Comparison of ENCODE assay signal across 15 mouse cellular contexts in genomic region chr6:99193697-99194096, GRCm38 (mm10).
DNase-seq lines count a peak whose midpoint lies in the region; ATAC-seq lines count a peak whose summit lies in the region.
"Had no signal": no experiment of that assay in that cellular context is flagged by ENCODE, and none has a peak within 500 bp of the region (broad histone marks: within the 10 kb centered on the region; RNA-seq: fewer than 3 reads in every experiment).

No protein-coding gene starts in this region.

- H3K27me3 ChIP-seq in midbrain, embryonic 14.5 days (ENCODE audit: control insufficient read depth, insufficient read depth, low read length), result no peaks in the 10 kb centered on the region
- no peaks in the 10 kb centered on the region for H3K27me3 ChIP-seq in midbrain, embryonic 13.5 days
- no peaks in the 10 kb centered on the region for H3K27me3 ChIP-seq in forebrain, embryonic 13.5 days
- H3K27me3 ChIP-seq: embryonic facial prominence, embryonic 12.5 days; limb, embryonic 15.5 days had no signal

- H3K36me3 ChIP-seq in midbrain, embryonic 14.5 days (ENCODE audit: control insufficient read depth, insufficient read depth, low read length), result no peaks in the 10 kb centered on the region
- H3K36me3 ChIP-seq in midbrain, embryonic 13.5 days, result no peaks in the 10 kb centered on the region
- no peaks in the 10 kb centered on the region for H3K36me3 ChIP-seq in forebrain, embryonic 13.5 days (ENCODE audit: poor library complexity, severe bottlenecking)
- H3K36me3 ChIP-seq: embryonic facial prominence, embryonic 12.5 days; limb, embryonic 15.5 days had no signal

- H3K27ac ChIP-seq in midbrain, embryonic 14.5 days (replicated peaks; ENCODE audit: low read depth, low read length), result no peak overlapping the region
- H3K27ac ChIP-seq in midbrain, embryonic 13.5 days, result no peak overlapping the region
- no peak overlapping the region for H3K27ac ChIP-seq in forebrain, embryonic 13.5 days
- H3K27ac ChIP-seq: embryonic facial prominence, embryonic 12.5 days; limb, embryonic 15.5 days had no signal

- peak; percentile 33 for DNase-seq in adrenal gland, adult 2 months
- DNase-seq in adrenal gland, adult 18-20 months (ENCODE audit: low spot score in 2 of 2), result no peak
- peak; percentile 48 for DNase-seq in midbrain, embryonic 14.5 days
- peak; percentile 44 to 60 for DNase-seq in kidney, postnatal 36 days
- DNase-seq in thymus, postnatal 36 days, result no peak
- no peak for DNase-seq in urinary bladder, postnatal 25 days (ENCODE audit: low spot score)
- DNase-seq: cerebellum, adult 2 months; layer of hippocampus, postnatal 36 days; right cerebral cortex, postnatal 14 days had no signal

- 63% methylated on average over 8 of the region's 8 CpGs for WGBS in midbrain, embryonic 14.5 days
- WGBS in midbrain, embryonic 13.5 days, result 67% methylated on average over 8 of the region's 8 CpGs
- 63% methylated on average over 8 of the region's 8 CpGs for WGBS in forebrain, embryonic 13.5 days

- peaks cover 27% of the 10 kb centered on the region for H3K4me1 ChIP-seq in midbrain, embryonic 14.5 days (ENCODE audit: control insufficient read depth, insufficient read depth, low read length)
- H3K4me1 ChIP-seq in midbrain, embryonic 13.5 days (replicated peaks), result peaks cover 32% of the 10 kb centered on the region
- peaks cover 37% of the 10 kb centered on the region for H3K4me1 ChIP-seq in forebrain, embryonic 13.5 days

- H3K9me3 ChIP-seq in midbrain, embryonic 14.5 days (ENCODE audit: control insufficient read depth, low read length), result no peaks in the 10 kb centered on the region
- no peaks in the 10 kb centered on the region for H3K9me3 ChIP-seq in midbrain, embryonic 13.5 days
- no peaks in the 10 kb centered on the region for H3K9me3 ChIP-seq in forebrain, embryonic 13.5 days (replicated peaks)
- H3K9me3 ChIP-seq: embryonic facial prominence, embryonic 12.5 days; G1E; limb, embryonic 15.5 days had no signal

- no peak overlapping the region for H3K9ac ChIP-seq in midbrain, embryonic 14.5 days (replicated peaks; ENCODE audit: low read length)
- no peak overlapping the region for H3K9ac ChIP-seq in midbrain, embryonic 13.5 days (replicated peaks)
- no peak overlapping the region for H3K9ac ChIP-seq in forebrain, embryonic 13.5 days
- H3K9ac ChIP-seq: embryonic facial prominence, embryonic 12.5 days; limb, embryonic 15.5 days had no signal

- H3K4me2 ChIP-seq in midbrain, embryonic 14.5 days (ENCODE audit: low read length), result no peak overlapping the region
- H3K4me2 ChIP-seq in midbrain, embryonic 13.5 days (replicated peaks), result no peak overlapping the region
- H3K4me2 ChIP-seq in forebrain, embryonic 13.5 days, result no peak overlapping the region
- H3K4me2 ChIP-seq: embryonic facial prominence, embryonic 12.5 days; limb, embryonic 15.5 days had no signal

- no peak for ATAC-seq in midbrain, embryonic 14.5 days (ENCODE audit: low FRiP score, low TSS enrichment)
- ATAC-seq in midbrain, embryonic 13.5 days, result no peak
- no peak for ATAC-seq in forebrain, embryonic 13.5 days
- ATAC-seq: forebrain, embryonic 14.5 days had no signal

- no peak overlapping the region for H3K4me3 ChIP-seq in midbrain, embryonic 14.5 days (replicated peaks; ENCODE audit: low read depth, low read length)
- H3K4me3 ChIP-seq in midbrain, embryonic 13.5 days (replicated peaks), result no peak overlapping the region
- no peak overlapping the region for H3K4me3 ChIP-seq in forebrain, embryonic 13.5 days
- H3K4me3 ChIP-seq: embryonic facial prominence, embryonic 12.5 days; limb, embryonic 15.5 days had no signal

Comparison
In these comparisons a context has a peak if more than half of its experiments do, and no peak if none do; other contexts are left out.
1. DNase-seq: peak in adrenal gland, adult 2 months (single experiment), midbrain, embryonic 14.5 days (single experiment) and kidney, postnatal 36 days (2 of 2); none in adrenal gland, adult 18-20 months (0 of 2), thymus, postnatal 36 days (0 of 2) and urinary bladder, postnatal 25 days (single experiment).